Mouse (Mus musculus): ENCODE measurements around the gene Phf13. TPM values are rescaled to one million over a fixed set of nuclear protein-coding genes. Genes with fewer than 3 reads are reported as not detected.

The Phf13 gene
- 4.6 TPM for polyA plus RNA-seq (2014; fragmentation: Illumina TruSeq; extraction: RNeasy Lipid Tissue Mini Kit (QIAGEN cat#74804); ENCODE audit: low read depth, low replicate concordance)

GRCm38 (mm10) chr4:151996173-151996950 is at the start of gene Phf13:
Phf13 (minus strand) TSS chr4:151996258.

DNA sequence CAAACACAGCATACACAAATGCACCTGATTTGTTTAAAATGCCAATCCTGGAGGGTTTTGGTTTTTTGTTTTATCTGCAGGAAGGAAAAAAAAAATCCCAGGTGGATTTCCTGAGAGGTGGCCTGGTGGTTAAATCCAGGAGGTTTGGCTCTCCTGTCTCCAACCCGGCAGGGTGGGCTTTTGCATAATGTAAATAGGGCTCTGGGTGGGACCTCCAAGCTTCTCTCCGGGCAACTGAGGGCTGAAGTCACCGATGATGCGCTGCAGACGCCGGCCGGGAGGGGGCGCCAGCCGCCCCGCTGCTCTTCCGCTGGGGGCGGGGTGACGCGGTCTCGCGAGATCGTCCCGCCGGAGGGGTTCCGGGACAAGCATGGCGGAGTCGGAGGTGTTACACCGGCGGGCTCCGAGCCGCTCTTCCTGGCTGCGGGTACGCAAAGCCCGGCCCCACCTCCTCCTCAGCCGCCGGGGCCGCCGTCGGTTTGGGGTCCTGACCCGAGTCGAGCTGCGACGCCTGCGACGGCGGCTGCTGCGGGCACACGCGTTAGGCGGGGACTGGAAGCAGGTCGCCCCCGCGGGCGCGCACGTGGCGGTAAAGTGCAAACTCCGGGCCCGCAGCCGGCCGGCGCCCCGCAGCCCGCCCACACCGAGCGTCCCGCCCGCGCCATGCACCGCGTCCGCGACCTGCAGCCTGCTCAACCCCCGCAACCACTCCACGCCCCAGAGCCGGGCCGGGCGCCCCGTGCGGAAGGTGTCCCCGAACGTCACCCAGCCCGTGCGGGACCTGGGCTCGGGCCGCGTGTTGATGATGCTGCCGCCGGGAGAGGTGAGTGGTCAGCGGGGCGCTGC is 43.1 kb upstream of the Phf13 start, which contains the start of gene Nol9:
TSS of gene Nol9 (plus strand) at position 337 of the 846 bp plus-strand sequence.

GRCm38 (mm10) chr4:152038225-152038984 is 42.3 kb upstream of the Phf13 start, which contains the start of gene Tas1r1:
Tas1r1 (minus strand) TSS chr4:152038568.

GRCm38 (mm10) chr4:152027524-152027923 is 31.5 kb upstream of the Phf13 start, which contains the start of gene Zbtb48:
Zbtb48 (minus strand) TSS chr4:152027671.

GRCm38 (mm10) chr4:152008622-152009075 is 12.6 kb upstream of the Phf13 start, which contains the start of gene Klhl21:
Klhl21 (plus strand) TSS chr4:152008803.

DNA sequence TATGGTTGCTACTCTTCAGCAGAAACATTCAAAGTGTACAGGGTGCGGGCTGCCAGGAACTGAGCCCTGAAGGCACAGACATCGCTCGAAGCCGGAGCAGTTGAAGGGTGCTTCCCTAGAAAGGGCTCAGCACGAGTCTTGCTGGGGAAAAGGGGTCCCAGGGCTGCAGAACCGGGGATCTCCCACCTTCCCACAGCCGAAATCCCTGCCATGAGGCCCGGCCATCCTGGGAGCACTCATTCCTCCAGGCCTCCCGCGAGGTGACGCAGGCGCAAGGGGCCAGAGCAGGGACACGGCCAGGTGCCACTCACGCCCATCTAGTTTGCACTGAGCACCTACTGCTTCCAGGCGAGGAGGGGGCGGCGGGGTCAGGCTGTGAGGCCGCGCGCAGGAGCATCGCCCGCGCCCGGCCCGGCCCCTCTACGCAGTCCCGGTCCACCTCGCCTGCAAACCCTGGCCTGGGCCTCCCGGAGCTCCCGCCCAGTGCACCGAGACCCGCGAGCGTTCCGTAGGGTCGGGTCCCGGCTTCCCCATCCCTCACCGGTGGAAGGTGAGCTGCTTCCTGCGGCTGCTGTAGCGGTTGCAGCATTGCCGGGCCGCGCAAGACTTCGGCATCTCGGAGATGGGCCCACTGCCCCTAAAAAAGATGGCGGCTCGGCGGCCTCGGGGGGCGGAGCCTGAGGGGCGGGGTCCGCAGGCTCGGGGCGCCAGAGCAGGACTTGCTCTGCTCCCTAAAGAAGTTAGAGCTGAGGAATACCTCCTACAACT is 7.5 kb downstream of the Phf13 start, which contains the start of gene Thap3:
TSS of gene Thap3 (minus strand) at position 656 of the 768 bp plus-strand sequence.

Other genes with a start within 250 kb of the Phf13 start
- gene Camta1, start 134.4 kb downstream of the Phf13 start, polyA plus RNA-seq (2014; fragmentation: Illumina TruSeq; extraction: RNeasy Lipid Tissue Mini Kit (QIAGEN cat#74804); ENCODE audit: low read depth, low replicate concordance): 173 TPM
- 47.2 TPM for gene Dnajc11, start 62.6 kb downstream of the Phf13 start, polyA plus RNA-seq (2014; fragmentation: Illumina TruSeq; extraction: RNeasy Lipid Tissue Mini Kit (QIAGEN cat#74804); ENCODE audit: low read depth, low replicate concordance)
- 21.9 TPM for gene Thap3, start 7.3 kb downstream of the Phf13 start, polyA plus RNA-seq (2014; fragmentation: Illumina TruSeq; extraction: RNeasy Lipid Tissue Mini Kit (QIAGEN cat#74804); ENCODE audit: low read depth, low replicate concordance)
- gene Klhl21, start 12.5 kb upstream of the Phf13 start, polyA plus RNA-seq (2014; fragmentation: Illumina TruSeq; extraction: RNeasy Lipid Tissue Mini Kit (QIAGEN cat#74804); ENCODE audit: low read depth, low replicate concordance): 52.0 TPM
- gene Zbtb48, start 31.4 kb upstream of the Phf13 start, polyA plus RNA-seq (2014; fragmentation: Illumina TruSeq; extraction: RNeasy Lipid Tissue Mini Kit (QIAGEN cat#74804); ENCODE audit: low read depth, low replicate concordance): 7.9 TPM
- gene Tas1r1, start 42.3 kb upstream of the Phf13 start, polyA plus RNA-seq (2014; fragmentation: Illumina TruSeq; extraction: RNeasy Lipid Tissue Mini Kit (QIAGEN cat#74804); ENCODE audit: low read depth, low replicate concordance): not detected
- 8.8 TPM for gene Nol9, start 43.1 kb upstream of the Phf13 start, polyA plus RNA-seq (2014; fragmentation: Illumina TruSeq; extraction: RNeasy Lipid Tissue Mini Kit (QIAGEN cat#74804); ENCODE audit: low read depth, low replicate concordance)
- gene Plekhg5, start 76.2 kb upstream of the Phf13 start, polyA plus RNA-seq (2014; fragmentation: Illumina TruSeq; extraction: RNeasy Lipid Tissue Mini Kit (QIAGEN cat#74804); ENCODE audit: low read depth, low replicate concordance): 13.4 TPM
- gene Tnfrsf25, start 119.7 kb upstream of the Phf13 start, polyA plus RNA-seq (2014; fragmentation: Illumina TruSeq; extraction: RNeasy Lipid Tissue Mini Kit (QIAGEN cat#74804); ENCODE audit: low read depth, low replicate concordance): 2.9 TPM
- 3.5 TPM for gene Espn, start 156.1 kb upstream of the Phf13 start, polyA plus RNA-seq (2014; fragmentation: Illumina TruSeq; extraction: RNeasy Lipid Tissue Mini Kit (QIAGEN cat#74804); ENCODE audit: low read depth, low replicate concordance)
- gene Hes2, start 162.6 kb upstream of the Phf13 start, polyA plus RNA-seq (2014; fragmentation: Illumina TruSeq; extraction: RNeasy Lipid Tissue Mini Kit (QIAGEN cat#74804); ENCODE audit: low read depth, low replicate concordance): not detected
- gene Acot7, start 181.9 kb upstream of the Phf13 start, polyA plus RNA-seq (2014; fragmentation: Illumina TruSeq; extraction: RNeasy Lipid Tissue Mini Kit (QIAGEN cat#74804); ENCODE audit: low read depth, low replicate concordance): 86.4 TPM

Data from heart, adult 10 weeks (tissue).